Mouse (Mus musculus): ENCODE results near the gene Plxnb1. TPM values are rescaled to one million over a fixed set of nuclear protein-coding genes. Genes with fewer than 3 reads are reported as not detected.
A peak's percentile ranks its signal among the peaks of the same experiment; 100 is the strongest.
"Not testable (repeated sequence)": the region's sequence is repeated elsewhere in the genome, so short reads cannot be mapped to it uniquely, and the experiment has no call there.

Plxnb1 gene
- total and polyA plus RNA-seq, 2 experiments from 2014 or later: 11.1 to 73.2 TPM

DNA sequence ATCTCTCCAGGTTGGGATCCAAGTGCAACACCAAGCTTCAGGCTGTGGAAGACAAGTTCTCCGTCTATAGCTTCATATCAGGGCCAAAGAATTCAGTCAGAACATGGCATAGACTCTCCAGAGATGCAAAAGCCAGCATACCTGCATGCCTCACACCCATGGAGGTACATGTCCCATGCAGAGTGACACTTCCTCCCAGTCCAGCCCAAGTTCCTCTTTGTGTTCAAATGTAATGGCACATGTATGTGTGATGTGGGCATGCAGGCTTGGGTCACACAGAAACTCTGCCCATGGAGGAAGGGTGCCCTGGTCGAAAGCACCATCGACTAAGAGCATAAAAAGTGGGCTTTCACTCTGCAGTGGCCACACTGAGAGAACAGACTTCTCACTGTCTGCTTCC, 29.0 kb downstream of the Plxnb1 start:
- no peak for ATAC-seq (ENCODE audit: low FRiP score)
- H3K27ac ChIP-seq (ENCODE audit: low read depth, low read length): no peak overlapping the region
- WGBS: 88% methylated on average over 3 of the region's 3 CpGs
- H3K4me3 ChIP-seq (ENCODE audit: low read depth, low read length): no peak overlapping the region
- H3K36me3 ChIP-seq (ENCODE audit: insufficient read depth, low read length): no peaks in the 10 kb centered on the region; the same call in 1 of the 2 replicates
- H3K4me1 ChIP-seq (ENCODE audit: insufficient read depth, low read length): no peaks in the 10 kb centered on the region
- H3K4me2 ChIP-seq (ENCODE audit: low read depth, low read length, poor library complexity, severe bottlenecking): no peak overlapping the region
- H3K27me3 ChIP-seq (ENCODE audit: insufficient read depth, low read length): no peaks in the 10 kb centered on the region
- no peak for TF ChIP-seq CTCF (IDR thresholded peaks at IDR 0.05)
- no peak for DNase-seq (ENCODE audit: low spot score)
- H3K9ac ChIP-seq (replicated peaks; ENCODE audit: low read length, poor library complexity, severe bottlenecking): no peak overlapping the region
- H3K9me3 ChIP-seq (ENCODE audit: low read length): no peaks in the 10 kb centered on the region

DNA sequence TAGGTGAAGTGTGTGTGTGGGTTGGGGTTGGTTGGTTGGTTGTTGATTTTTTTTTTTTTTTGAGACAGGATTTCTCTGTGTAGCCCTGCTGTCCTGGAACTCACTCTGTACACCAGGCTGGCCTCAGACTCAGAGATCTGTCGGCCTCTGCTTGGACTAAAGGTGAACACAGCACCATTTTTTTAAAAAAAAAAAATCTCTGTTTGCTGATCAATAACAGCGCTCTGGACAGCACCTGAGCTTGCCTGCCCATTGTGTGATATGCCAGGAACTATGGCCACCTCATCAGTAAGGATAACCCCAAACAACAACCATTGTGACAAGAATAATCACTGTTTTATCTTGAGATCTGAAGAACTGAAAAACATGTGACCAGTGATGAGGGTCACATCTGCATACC, 29.9 kb downstream of the Plxnb1 start:
- no peaks in the 10 kb centered on the region for H3K9me3 ChIP-seq (ENCODE audit: low read length)
- H3K27ac ChIP-seq (ENCODE audit: low read depth, low read length): no peak overlapping the region
- ATAC-seq (ENCODE audit: low FRiP score) (no peak), DNase-seq (ENCODE audit: low spot score) (no peak)
- H3K9ac ChIP-seq (replicated peaks; ENCODE audit: low read length, poor library complexity, severe bottlenecking): no peak overlapping the region
- TF ChIP-seq CTCF (IDR thresholded peaks at IDR 0.05): no peak
- H3K4me3 ChIP-seq (ENCODE audit: low read depth, low read length): no peak overlapping the region
- no peaks in the 10 kb centered on the region for H3K4me1 ChIP-seq (ENCODE audit: insufficient read depth, low read length)
- H3K36me3 ChIP-seq (ENCODE audit: insufficient read depth, low read length): no peaks in the 10 kb centered on the region
- no peak overlapping the region for H3K4me2 ChIP-seq (ENCODE audit: low read depth, low read length, poor library complexity, severe bottlenecking)
- 83% methylated on average over 2 of the region's 2 CpGs for WGBS
- no peaks in the 10 kb centered on the region for H3K27me3 ChIP-seq (ENCODE audit: insufficient read depth, low read length)

DNA sequence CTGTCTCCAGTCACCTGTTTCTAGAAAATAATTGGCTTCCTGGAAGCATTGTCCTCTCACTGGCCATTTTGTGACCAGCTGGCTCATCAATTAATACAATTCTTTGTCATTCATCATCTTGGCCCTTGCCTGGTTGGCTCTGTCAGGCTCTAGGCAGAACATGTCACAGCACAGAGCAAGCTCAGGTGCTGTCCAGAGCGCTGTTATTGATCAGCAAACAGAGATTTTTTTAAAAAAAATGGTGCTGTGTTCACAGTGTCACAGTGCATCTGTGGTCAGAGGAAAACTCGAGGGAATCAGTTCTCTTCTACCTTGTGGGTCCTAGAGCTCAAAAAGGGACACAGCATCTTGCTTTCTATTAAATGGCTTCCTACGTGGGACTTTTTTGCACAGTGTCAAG, 30.3 kb downstream of the Plxnb1 start:
- Histone ChIP-seq H3K4me1 (ENCODE audit: insufficient read depth, low read length) (no peaks in the 10 kb centered on the region), H3K27ac (ENCODE audit: low read depth, low read length) (no peak overlapping the region), H3K4me2 (ENCODE audit: low read depth, low read length, poor library complexity, severe bottlenecking) (no peak overlapping the region), H3K4me3 (ENCODE audit: low read depth, low read length) (no peak overlapping the region), H3K27me3 (ENCODE audit: insufficient read depth, low read length) (no peaks in the 10 kb centered on the region), H3K9ac (replicated peaks; ENCODE audit: low read length, poor library complexity, severe bottlenecking) (no peak overlapping the region), H3K9me3 (ENCODE audit: low read length) (no peaks in the 10 kb centered on the region), H3K36me3 (ENCODE audit: insufficient read depth, low read length) (no peaks in the 10 kb centered on the region)
- ATAC-seq (ENCODE audit: low FRiP score) (no peak), DNase-seq (ENCODE audit: low spot score) (no peak)
- 76% methylated on average over 3 of the region's 3 CpGs for WGBS
- TF ChIP-seq CTCF (IDR thresholded peaks at IDR 0.05): no peak

DNA sequence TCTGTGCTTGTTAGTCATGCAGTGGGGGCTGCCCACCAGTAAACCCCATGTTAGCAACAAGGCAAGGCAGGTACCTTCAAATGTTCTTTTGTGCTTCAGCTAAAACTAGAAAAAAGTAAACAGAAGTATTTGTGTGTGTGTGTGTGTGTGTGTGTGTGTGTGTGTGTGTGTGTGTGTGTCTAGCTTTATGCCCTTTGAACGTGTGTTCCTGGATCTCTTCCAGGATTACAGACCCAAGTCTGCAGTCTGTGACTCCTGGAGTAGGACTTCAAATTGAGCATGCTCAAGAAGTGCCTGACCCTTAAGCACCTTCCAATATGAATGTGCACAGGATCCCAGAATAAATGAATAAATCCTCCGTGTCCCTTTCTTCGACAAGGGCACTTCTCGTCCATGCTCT, 31.9 kb downstream of the Plxnb1 start:
- Histone ChIP-seq H3K36me3 (ENCODE audit: insufficient read depth, low read length) (no peaks in the 10 kb centered on the region), H3K4me1 (ENCODE audit: insufficient read depth, low read length) (no peaks in the 10 kb centered on the region), H3K4me3 (ENCODE audit: low read depth, low read length) (no peak overlapping the region), H3K4me2 (ENCODE audit: low read depth, low read length, poor library complexity, severe bottlenecking) (no peak overlapping the region), H3K27me3 (ENCODE audit: insufficient read depth, low read length) (no peaks in the 10 kb centered on the region), H3K27ac (ENCODE audit: low read depth, low read length) (no peak overlapping the region), H3K9ac (replicated peaks; ENCODE audit: low read length, poor library complexity, severe bottlenecking) (no peak overlapping the region), H3K9me3 (ENCODE audit: low read length) (no peaks in the 10 kb centered on the region)
- no peak for TF ChIP-seq CTCF (IDR thresholded peaks at IDR 0.05)
- 84% methylated on average over 4 of the region's 4 CpGs for WGBS
- ATAC-seq (ENCODE audit: low FRiP score) (no peak), DNase-seq (ENCODE audit: low spot score) (no peak)

DNA sequence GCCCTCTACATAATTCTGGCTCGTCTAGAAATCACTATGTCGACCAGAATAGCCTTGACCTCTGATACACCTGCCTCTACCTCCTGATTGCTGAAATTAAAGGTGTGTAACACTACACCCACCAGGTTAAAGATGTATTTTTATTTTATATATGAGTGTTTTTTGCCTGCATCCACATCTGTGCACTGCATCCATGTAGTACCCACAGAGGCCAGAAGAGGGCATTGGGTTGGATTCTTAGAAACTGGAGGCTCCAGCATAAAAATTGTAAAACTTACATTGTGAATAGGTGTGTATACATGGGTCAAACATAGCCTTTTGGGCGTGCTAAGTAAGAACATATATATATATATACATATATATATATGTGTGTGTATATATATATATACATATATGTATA, 33.0 kb downstream of the Plxnb1 start:
- peak; percentile 73 for TF ChIP-seq CTCF (IDR thresholded peaks at IDR 0.05)
- peak; percentile 40 for DNase-seq (ENCODE audit: low spot score)
- no peaks in the 10 kb centered on the region for H3K9me3 ChIP-seq (ENCODE audit: low read length)

DNA sequence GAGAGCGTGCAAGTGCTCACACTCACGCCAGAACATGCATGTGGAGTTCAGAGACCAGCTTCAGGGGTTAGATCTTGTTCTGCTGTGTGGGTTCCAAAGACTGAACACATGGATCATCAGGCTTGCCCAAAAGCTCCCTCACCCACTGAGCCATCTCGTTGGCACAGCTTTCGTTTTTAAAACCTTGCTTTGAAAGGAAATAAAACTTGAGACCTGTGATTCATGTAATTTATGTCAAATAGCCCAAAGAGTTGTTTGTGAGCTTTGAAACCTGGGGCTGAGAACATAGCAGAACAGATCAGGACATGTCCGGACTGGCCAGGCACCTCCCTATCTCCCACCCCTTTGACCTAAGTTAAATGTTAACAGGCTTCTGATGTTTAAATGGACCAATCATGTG, 34.9 kb downstream of the Plxnb1 start:
- Histone ChIP-seq H3K27ac (ENCODE audit: low read depth, low read length) (no peak overlapping the region), H3K4me2 (ENCODE audit: low read depth, low read length, poor library complexity, severe bottlenecking) (no peak overlapping the region), H3K4me1 (ENCODE audit: insufficient read depth, low read length) (no peaks in the 10 kb centered on the region), H3K4me3 (ENCODE audit: low read depth, low read length) (no peak overlapping the region), H3K36me3 (ENCODE audit: insufficient read depth, low read length) (no peaks in the 10 kb centered on the region), H3K9me3 (ENCODE audit: low read length) (no peaks in the 10 kb centered on the region), H3K9ac (replicated peaks; ENCODE audit: low read length, poor library complexity, severe bottlenecking) (no peak overlapping the region), H3K27me3 (ENCODE audit: insufficient read depth, low read length) (no peaks in the 10 kb centered on the region)
- 85% methylated on average over 5 of the region's 5 CpGs for WGBS
- no peak for DNase-seq (ENCODE audit: low spot score)
- no peak for TF ChIP-seq CTCF (IDR thresholded peaks at IDR 0.05)
- ATAC-seq (ENCODE audit: low FRiP score): no peak

More for the DNA sequence above, 33.0 kb downstream of the Plxnb1 start:
- no peak overlapping the region for H3K9ac ChIP-seq (replicated peaks; ENCODE audit: low read length, poor library complexity, severe bottlenecking)
- no peak overlapping the region for H3K4me2 ChIP-seq (ENCODE audit: low read depth, low read length, poor library complexity, severe bottlenecking)
- no peak overlapping the region for H3K27ac ChIP-seq (ENCODE audit: low read depth, low read length)
- ATAC-seq (ENCODE audit: low FRiP score): no peak
- no peaks in the 10 kb centered on the region for H3K27me3 ChIP-seq (ENCODE audit: insufficient read depth, low read length)
- H3K4me3 ChIP-seq (ENCODE audit: low read depth, low read length): no peak overlapping the region
- H3K36me3 ChIP-seq (ENCODE audit: insufficient read depth, low read length): no peaks in the 10 kb centered on the region
- 51% methylated on average over 3 of the region's 3 CpGs for WGBS
- no peaks in the 10 kb centered on the region for H3K4me1 ChIP-seq (ENCODE audit: insufficient read depth, low read length)

DNA sequence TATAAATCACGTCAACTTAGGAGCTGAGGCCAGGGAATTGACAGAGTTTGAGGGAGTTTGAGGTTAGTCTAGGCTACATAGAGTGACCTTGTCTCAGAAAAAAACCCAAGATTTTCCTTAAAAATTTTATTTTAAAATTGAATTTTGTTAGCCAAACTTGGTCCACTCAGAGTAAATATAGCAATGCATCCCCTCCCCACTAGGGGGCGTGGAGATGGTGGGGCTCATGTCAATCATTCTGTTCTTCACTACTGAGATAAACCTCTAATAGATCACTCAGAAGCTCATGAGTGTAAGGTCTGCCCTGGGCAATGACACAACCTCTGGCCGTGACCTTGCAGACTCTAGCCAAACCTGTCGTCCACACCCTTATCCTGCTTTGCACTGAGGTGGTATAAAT, 45.2 kb downstream of the Plxnb1 start:
- not testable (repeated sequence) for ATAC-seq (ENCODE audit: low FRiP score); H3K4me2 ChIP-seq (ENCODE audit: low read depth, low read length, poor library complexity, severe bottlenecking); H3K27ac ChIP-seq (ENCODE audit: low read depth, low read length); H3K4me1 ChIP-seq (ENCODE audit: insufficient read depth, low read length); H3K27me3 ChIP-seq (ENCODE audit: insufficient read depth, low read length); H3K4me3 ChIP-seq (ENCODE audit: low read depth, low read length); H3K9me3 ChIP-seq (ENCODE audit: low read length); H3K36me3 ChIP-seq (ENCODE audit: insufficient read depth, low read length); DNase-seq (ENCODE audit: low spot score); H3K9ac ChIP-seq (replicated peaks; ENCODE audit: low read length, poor library complexity, severe bottlenecking)
- WGBS: 67% methylated on average over 4 of the region's 4 CpGs
